Mouse (Mus musculus) heart, postnatal 0 days (tissue): ENCODE measurements at regions not wholly inside any gene's neighbourhood (a gene's known extent, or its start where the extent isn't known, plus 50 kb on each side); places are given as distances from the start of the nearest gene placed in this dataset.

Source experiments
- ATAC-seq: fragments of 200-750 bp; cut with Nextera tagmentation; 2 replicates; pipeline ENCODE4 v1.8.0; 2017; ENCODE audit warnings: low read depth, moderate number of reproducible peaks, moderate library complexity; ENCODE audit not compliant: insufficient read depth
- DNase-seq: peaks from one replicate; pipeline ENCODE4 v3.0.0-alpha.2; 2016; ENCODE audit warnings: low spot score
- H3K27ac ChIP-seq: fragments of 300-500 bp; sonication (generic); 2 replicates; pipeline ENCODE4 v1.5.1; 2014; ENCODE audit warnings: low read depth, mild to moderate bottlenecking
- H3K27me3 ChIP-seq: fragments of 300-500 bp; sonication (generic); 2 replicates; pipeline ENCODE4 v1.6.1; 2014; ENCODE audit warnings: low read length, mixed read lengths; ENCODE audit not compliant: control insufficient read depth, insufficient read depth
- H3K36me3 ChIP-seq: fragments of 300-500 bp; sonication (generic); replicated peaks from 2 replicates; pipeline ENCODE4 v1.6.1; 2014; ENCODE audit warnings: low read length, mixed read lengths; ENCODE audit not compliant: control insufficient read depth, insufficient read depth
- H3K4me1 ChIP-seq: fragments of 300-500 bp; sonication (generic); 2 replicates; pipeline ENCODE4 v1.6.1; 2014; ENCODE audit warnings: antibody characterized with exemption; ENCODE audit not compliant: control insufficient read depth, insufficient read depth
- H3K4me2 ChIP-seq: fragments of 300-500 bp; sonication (generic); 2 replicates; pipeline ENCODE4 v1.6.1; 2014; ENCODE audit warnings: low read depth, mild to moderate bottlenecking, low read length, moderate library complexity
- H3K4me3 ChIP-seq: fragments of 300-500 bp; sonication (generic); 2 replicates; pipeline ENCODE4 v1.5.1; 2014; ENCODE audit warnings: low read depth, low read length
- H3K9ac ChIP-seq: fragments of 300-500 bp; sonication (generic); replicated peaks from 2 replicates; pipeline ENCODE4 v1.6.1; 2014; ENCODE audit warnings: low read depth, low read length, mixed read lengths
- H3K9me3 ChIP-seq: fragments of 300-500 bp; sonication (generic); replicated peaks from 2 replicates; pipeline ENCODE4 v1.6.1; 2016; ENCODE audit warnings: low read length; ENCODE audit not compliant: control insufficient read depth
- CTCF ChIP-seq: IDR thresholded peaks from 2 replicates; pipeline ENCODE4 v1.5.1; 2016; ENCODE audit warnings: antibody characterized with exemption, control low read depth, low read depth
- EP300 ChIP-seq: IDR thresholded peaks from 2 replicates; pipeline ENCODE4 v1.6.1; 2016; ENCODE audit warnings: antibody characterized with exemption, low read depth
- WGBS: fragments of 180-500 bp; shearing (Covaris S2); extraction: QIAGEN DNeasy Blood & Tissue Kit; methylation state at CpG from one replicate; pipeline ENCODE4 v1.1.7; 2014; 5-methylcytosine and 5-hydroxymethylcytosine counted together

DNA sequence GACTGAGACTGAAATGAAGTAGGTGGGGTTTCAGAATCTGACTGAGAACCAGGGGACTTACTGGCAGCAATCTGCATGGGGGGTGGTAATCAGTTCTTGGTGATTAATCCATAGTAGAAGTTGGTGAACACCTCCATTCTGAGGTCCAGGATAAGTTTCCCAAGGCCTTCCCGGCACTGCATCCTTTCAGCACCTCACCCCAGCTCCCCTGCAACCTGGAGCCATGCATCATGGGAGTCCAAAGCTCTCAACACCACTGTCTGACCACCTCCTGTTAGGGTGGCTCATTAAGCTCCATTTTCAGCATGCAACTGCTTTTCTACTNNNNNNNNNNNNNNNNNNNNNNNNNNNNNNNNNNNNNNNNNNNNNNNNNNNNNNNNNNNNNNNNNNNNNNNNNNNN lies 157.0 kb downstream of the Cyp26b1 start:
- ATAC-seq (no peak), DNase-seq (no peak)
- no peak overlapping the region for H3K4me2 ChIP-seq
- H3K27me3 ChIP-seq = 0 out of 2 replicates have a peak, but pooled peaks cover 3% of the 10 kb centered on the region
- H3K36me3 ChIP-seq = no peaks in the 10 kb centered on the region
- TF ChIP-seq CTCF (no peak), EP300 (no peak)
- WGBS = 67% methylated on average over 1 of the region's 1 CpGs
- H3K9ac ChIP-seq = no peak overlapping the region
- H3K27ac ChIP-seq = no peak overlapping the region
- H3K4me1 ChIP-seq = no peaks in the 10 kb centered on the region
- H3K4me3 ChIP-seq = no peak overlapping the region
- H3K9me3 ChIP-seq = peaks cover 11% of the 10 kb centered on the region; the same call in 1 of the 2 replicates

GRCm38 (mm10) chr6:84434532-84434931 lies 159.2 kb downstream of the Cyp26b1 start:
- Histone ChIP-seq H3K9ac (no peak overlapping the region), H3K36me3 (no peaks in the 10 kb centered on the region), H3K9me3 (no peaks in the 10 kb centered on the region), H3K4me1 (peaks cover 4% of the 10 kb centered on the region; the same call in 1 of the 2 replicates), H3K4me3 (no peak overlapping the region), H3K4me2 (no peak overlapping the region), H3K27ac (no peak overlapping the region), H3K27me3 (peaks cover 14% of the 10 kb centered on the region; the same call in 1 of the 2 replicates)
- ATAC-seq = no peak
- no peak for DNase-seq
- 54% methylated on average over 6 of the region's 6 CpGs for WGBS
- TF ChIP-seq EP300 (no peak), CTCF (no peak)

DNA sequence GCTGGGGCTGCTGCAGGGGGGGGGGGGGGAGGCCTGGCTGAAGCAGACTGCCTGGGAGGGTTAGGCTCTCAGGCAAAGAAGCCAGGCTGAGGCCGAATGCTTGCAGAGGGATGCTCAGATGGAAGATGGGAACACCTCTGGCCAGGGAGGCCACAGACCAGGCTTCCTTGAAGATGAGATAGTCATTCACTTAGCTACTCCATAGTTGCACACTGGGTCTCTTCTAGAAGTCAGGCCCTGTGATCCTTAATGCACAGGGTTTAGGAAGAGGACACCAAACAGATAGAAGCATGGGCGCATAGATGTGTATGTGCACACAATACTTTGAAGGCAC lies 162.1 kb downstream of the Cyp26b1 start:
- no peak overlapping the region for H3K4me3 ChIP-seq
- no peaks in the 10 kb centered on the region for H3K36me3 ChIP-seq
- no peak overlapping the region for H3K9ac ChIP-seq
- H3K27me3 ChIP-seq = peaks cover 14% of the 10 kb centered on the region; the same call in 1 of the 2 replicates
- DNase-seq = no peak
- H3K27ac ChIP-seq = no peak overlapping the region
- H3K4me1 ChIP-seq = peaks cover 9% of the 10 kb centered on the region; the same call in 1 of the 2 replicates
- no peak for TF ChIP-seq CTCF
- TF ChIP-seq EP300 = no peak
- no peaks in the 10 kb centered on the region for H3K9me3 ChIP-seq
- no peak for ATAC-seq
- H3K4me2 ChIP-seq = no peak overlapping the region
- 75% methylated on average over 2 of the region's 2 CpGs for WGBS

- DNase-seq = no peak
- no peak overlapping the region for H3K27ac ChIP-seq
- TF ChIP-seq CTCF = no peak
- TF ChIP-seq EP300 = no peak
These were observed 162.6 kb downstream of the Cyp26b1 start for GRCm38 (mm10) chr6:84430925-84431621.

GRCm38 (mm10) chr6:84430146-84430545 lies 163.6 kb downstream of the Cyp26b1 start:
- Histone ChIP-seq H3K9me3 (no peaks in the 10 kb centered on the region), H3K9ac (no peak overlapping the region), H3K27ac (no peak overlapping the region), H3K27me3 (peaks cover 22% of the 10 kb centered on the region), H3K36me3 (no peaks in the 10 kb centered on the region), H3K4me3 (no peak overlapping the region), H3K4me1 (peaks cover 9% of the 10 kb centered on the region; the same call in 1 of the 2 replicates), H3K4me2 (no peak overlapping the region)
- WGBS = 20% methylated on average over 4 of the region's 4 CpGs
- no peak for TF ChIP-seq EP300
- no peak for TF ChIP-seq CTCF
- DNase-seq (no peak), ATAC-seq (no peak)

More at GRCm38 (mm10) chr6:84430925-84431621, 162.6 kb downstream of the Cyp26b1 start:
- no peak for ATAC-seq
- Histone ChIP-seq H3K36me3 (no peaks in the 10 kb centered on the region), H3K9ac (no peak overlapping the region), H3K4me2 (no peak overlapping the region), H3K4me3 (no peak overlapping the region), H3K9me3 (no peaks in the 10 kb centered on the region), H3K4me1 (peaks cover 9% of the 10 kb centered on the region; the same call in 1 of the 2 replicates), H3K27me3 (peaks cover 19% of the 10 kb centered on the region; the same call in 1 of the 2 replicates)
- WGBS = 56% methylated on average over 12 of the region's 12 CpGs

GRCm38 (mm10) chr6:84429247-84429646 lies 164.5 kb downstream of the Cyp26b1 start:
- DNase-seq (no peak), ATAC-seq (no peak)
- Histone ChIP-seq H3K36me3 (no peaks in the 10 kb centered on the region), H3K9me3 (no peaks in the 10 kb centered on the region), H3K4me2 (no peak overlapping the region), H3K4me3 (no peak overlapping the region), H3K27me3 (peaks cover 18% of the 10 kb centered on the region), H3K4me1 (peaks cover 9% of the 10 kb centered on the region; the same call in 1 of the 2 replicates), H3K27ac (no peak overlapping the region), H3K9ac (no peak overlapping the region)
- TF ChIP-seq EP300 = no peak
- no peak for TF ChIP-seq CTCF
- 49% methylated on average over 8 of the region's 8 CpGs for WGBS
